Mouse (Mus musculus): Measurements from ENCODE around the gene Mettl23. TPM values are rescaled to one million over a fixed set of nuclear protein-coding genes. Genes with fewer than 3 reads are reported as not detected.

Mettl23 gene
- polyA plus RNA-seq, 1 experiment from 2014 or later: 79.9 TPM

- Histone ChIP-seq H3K4me2 (replicated peaks) (no peak overlapping the region), H3K4me1 (peaks cover 2% of the 10 kb centered on the region; the same call in 1 of the 2 replicates), H3K36me3 (peaks cover 77% of the 10 kb centered on the region), H3K27me3 (no peaks in the 10 kb centered on the region), H3K27ac (replicated peaks) (no peak overlapping the region), H3K4me3 (replicated peaks) (no peak overlapping the region), H3K9ac (no peak overlapping the region), H3K9me3 (replicated peaks) (no peaks in the 10 kb centered on the region)
- WGBS: 76% methylated on average over 12 of the region's 12 CpGs
- 0 out of 2 replicates have a peak, but pooled peaks have one; percentile 48 for ATAC-seq (ENCODE audit: insufficient number of reproducible peaks, low FRiP score, low TSS enrichment, low read depth)
These were observed 23.0 kb downstream of the Mettl23 start for GRCm38 (mm10) chr11:116865945-116866585.

- Histone ChIP-seq H3K27ac (replicated peaks) (peak overlapping the region; percentile 70; the same call in 1 of the 2 replicates), H3K4me3 (replicated peaks) (no peak overlapping the region), H3K9ac (no peak overlapping the region), H3K9me3 (replicated peaks) (no peaks in the 10 kb centered on the region), H3K27me3 (no peaks in the 10 kb centered on the region), H3K4me1 (peaks cover 4% of the 10 kb centered on the region), H3K36me3 (peaks cover 71% of the 10 kb centered on the region), H3K4me2 (replicated peaks) (no peak overlapping the region)
- ATAC-seq (ENCODE audit: insufficient number of reproducible peaks, low FRiP score, low TSS enrichment, low read depth): no peak
- 33% methylated on average over 3 of the region's 3 CpGs for WGBS
These were observed 25.1 kb downstream of the Mettl23 start for GRCm38 (mm10) chr11:116868129-116868528.

GRCm38 (mm10) chr11:116869223-116869622, 26.1 kb downstream of the Mettl23 start:
- Histone ChIP-seq H3K27ac (replicated peaks) (peak overlapping the region; percentile 70), H3K4me3 (replicated peaks) (no peak overlapping the region), H3K4me1 (peaks cover 12% of the 10 kb centered on the region), H3K27me3 (no peaks in the 10 kb centered on the region), H3K4me2 (replicated peaks) (no peak overlapping the region), H3K36me3 (peaks cover 71% of the 10 kb centered on the region), H3K9ac (no peak overlapping the region), H3K9me3 (replicated peaks) (no peaks in the 10 kb centered on the region)
- 68% methylated on average over 8 of the region's 8 CpGs for WGBS
- peak; percentile 35; the same call in 1 of the 2 replicates for ATAC-seq (ENCODE audit: insufficient number of reproducible peaks, low FRiP score, low TSS enrichment, low read depth)

DNA sequence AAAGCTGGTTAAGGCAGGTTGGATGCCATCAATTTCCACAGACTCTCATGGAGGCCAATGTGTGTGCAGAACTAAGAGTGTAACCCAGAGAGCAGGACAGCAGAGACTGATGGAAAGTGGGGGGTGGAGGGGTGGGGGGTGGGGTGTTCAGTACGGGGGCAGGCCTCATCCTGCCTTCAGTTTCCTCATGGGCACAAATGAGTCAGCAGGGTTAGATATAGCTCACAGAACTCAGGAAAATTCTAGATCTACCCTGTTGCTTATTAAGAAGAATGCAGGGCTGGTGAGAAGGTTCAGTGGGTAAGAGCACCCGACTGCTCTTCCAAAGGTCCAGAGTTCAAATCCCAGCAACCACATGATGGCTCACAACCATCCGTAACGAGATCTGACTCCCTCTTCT, 26.6 kb downstream of the Mettl23 start:
- Histone ChIP-seq H3K27ac (replicated peaks) (peak overlapping the region; percentile 70), H3K4me1 (peaks cover 16% of the 10 kb centered on the region), H3K9ac (no peak overlapping the region), H3K27me3 (no peaks in the 10 kb centered on the region), H3K4me3 (replicated peaks) (no peak overlapping the region), H3K36me3 (peaks cover 71% of the 10 kb centered on the region), H3K4me2 (replicated peaks) (no peak overlapping the region), H3K9me3 (replicated peaks) (no peaks in the 10 kb centered on the region)
- ATAC-seq (ENCODE audit: insufficient number of reproducible peaks, low FRiP score, low TSS enrichment, low read depth): no peak
- 61% methylated on average over 4 of the region's 4 CpGs for WGBS

- H3K27ac ChIP-seq (replicated peaks): 0 out of 2 replicates have a peak overlapping the region, but pooled peaks have one; percentile 22
- 64% methylated on average over 9 of the region's 9 CpGs for WGBS
- ATAC-seq (ENCODE audit: insufficient number of reproducible peaks, low FRiP score, low TSS enrichment, low read depth): no peak
These were observed 28.5 kb downstream of the Mettl23 start for GRCm38 (mm10) chr11:116871538-116871937.

GRCm38 (mm10) chr11:116873987-116874386, 30.9 kb downstream of the Mettl23 start:
- ATAC-seq (ENCODE audit: insufficient number of reproducible peaks, low FRiP score, low TSS enrichment, low read depth): peak; percentile 68
- Histone ChIP-seq H3K4me3 (replicated peaks) (no peak overlapping the region), H3K27me3 (no peaks in the 10 kb centered on the region), H3K36me3 (peaks cover 38% of the 10 kb centered on the region), H3K4me1 (peaks cover 17% of the 10 kb centered on the region), H3K27ac (replicated peaks) (peak overlapping the region; percentile 65), H3K9ac (no peak overlapping the region), H3K4me2 (replicated peaks) (no peak overlapping the region), H3K9me3 (replicated peaks) (no peaks in the 10 kb centered on the region)
- WGBS: 44% methylated on average over 20 of the region's 20 CpGs

More at GRCm38 (mm10) chr11:116871538-116871937, 28.5 kb downstream of the Mettl23 start:
- H3K4me2 ChIP-seq (replicated peaks): no peak overlapping the region
- H3K27me3 ChIP-seq: no peaks in the 10 kb centered on the region
- no peaks in the 10 kb centered on the region for H3K9me3 ChIP-seq (replicated peaks)
- peaks cover 53% of the 10 kb centered on the region for H3K36me3 ChIP-seq
- H3K9ac ChIP-seq: no peak overlapping the region
- no peak overlapping the region for H3K4me3 ChIP-seq (replicated peaks)
- peaks cover 17% of the 10 kb centered on the region for H3K4me1 ChIP-seq

DNA sequence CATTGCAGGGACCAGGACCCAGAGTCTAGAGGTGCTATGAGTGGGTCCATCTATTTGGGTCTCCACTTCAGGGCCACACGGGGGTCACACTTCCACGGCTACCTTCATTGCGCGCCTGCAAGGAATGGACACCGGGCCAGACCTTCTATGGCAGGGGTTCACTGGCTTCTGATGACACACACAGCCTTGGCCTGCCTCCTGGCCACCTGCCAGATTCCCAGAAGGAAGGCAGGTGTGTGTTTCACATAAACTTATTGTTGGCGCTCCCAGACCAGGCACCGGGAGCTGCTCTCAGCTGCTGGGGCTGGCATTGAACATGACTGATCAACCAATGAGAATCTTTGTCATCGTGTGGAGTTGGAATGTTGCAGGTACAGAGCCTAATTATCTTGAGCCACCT, 35.4 kb downstream of the Mettl23 start:
- Histone ChIP-seq H3K36me3 (peaks cover 13% of the 10 kb centered on the region), H3K4me2 (replicated peaks) (no peak overlapping the region), H3K4me3 (replicated peaks) (no peak overlapping the region), H3K9me3 (replicated peaks) (no peaks in the 10 kb centered on the region), H3K27ac (replicated peaks) (no peak overlapping the region), H3K27me3 (no peaks in the 10 kb centered on the region), H3K4me1 (peaks cover 9% of the 10 kb centered on the region), H3K9ac (no peak overlapping the region)
- 81% methylated on average over 8 of the region's 8 CpGs for WGBS
- no peak for ATAC-seq (ENCODE audit: insufficient number of reproducible peaks, low FRiP score, low TSS enrichment, low read depth)

DNA sequence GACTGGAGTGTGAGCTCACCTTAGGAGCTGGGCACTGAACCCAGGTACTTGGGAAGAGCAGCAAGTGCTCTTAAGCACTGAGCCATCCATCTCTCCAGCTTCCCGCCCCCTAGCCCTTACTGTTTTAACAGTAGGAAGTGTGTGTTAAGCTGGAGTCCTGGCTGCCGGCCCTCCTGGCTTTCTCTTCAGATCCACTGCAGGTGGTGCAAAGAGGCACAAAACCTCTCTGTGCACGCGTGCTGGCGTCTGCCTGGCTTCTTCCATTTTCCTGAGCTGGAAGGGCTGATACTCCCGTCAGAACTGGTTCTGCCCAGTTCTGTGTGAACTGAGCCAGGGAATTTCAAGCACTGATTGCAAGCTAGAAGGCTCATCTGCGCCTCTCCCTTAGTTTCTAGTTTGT, 37.8 kb downstream of the Mettl23 start:
- 58% methylated on average over 7 of the region's 7 CpGs for WGBS
- H3K4me1 ChIP-seq: peaks cover 5% of the 10 kb centered on the region
- H3K27ac ChIP-seq (replicated peaks): no peak overlapping the region
- H3K36me3 ChIP-seq: no peaks in the 10 kb centered on the region; the same call in 1 of the 2 replicates
- peaks cover 7% of the 10 kb centered on the region; the same call in 1 of the 2 replicates for H3K27me3 ChIP-seq
- H3K4me3 ChIP-seq (replicated peaks): no peak overlapping the region
- ATAC-seq (ENCODE audit: insufficient number of reproducible peaks, low FRiP score, low TSS enrichment, low read depth): no peak
- no peaks in the 10 kb centered on the region for H3K9me3 ChIP-seq (replicated peaks)
- H3K9ac ChIP-seq: no peak overlapping the region
- no peak overlapping the region for H3K4me2 ChIP-seq (replicated peaks)

GRCm38 (mm10) chr11:116881440-116881839, 38.4 kb downstream of the Mettl23 start:
- ATAC-seq (ENCODE audit: insufficient number of reproducible peaks, low FRiP score, low TSS enrichment, low read depth): no peak
- Histone ChIP-seq H3K36me3 (no peaks in the 10 kb centered on the region), H3K4me2 (replicated peaks) (no peak overlapping the region), H3K4me3 (replicated peaks) (no peak overlapping the region), H3K9ac (no peak overlapping the region), H3K27me3 (peaks cover 7% of the 10 kb centered on the region; the same call in 1 of the 2 replicates), H3K27ac (replicated peaks) (no peak overlapping the region), H3K9me3 (replicated peaks) (no peaks in the 10 kb centered on the region), H3K4me1 (peaks cover 9% of the 10 kb centered on the region)
- 39% methylated on average over 5 of the region's 5 CpGs for WGBS

- WGBS: 86% methylated on average over 10 of the region's 10 CpGs
- Histone ChIP-seq H3K27me3 (peaks cover 7% of the 10 kb centered on the region; the same call in 1 of the 2 replicates), H3K9me3 (replicated peaks) (no peaks in the 10 kb centered on the region), H3K4me3 (replicated peaks) (no peak overlapping the region), H3K9ac (no peak overlapping the region), H3K4me2 (replicated peaks) (no peak overlapping the region), H3K36me3 (no peaks in the 10 kb centered on the region), H3K4me1 (peaks cover 9% of the 10 kb centered on the region), H3K27ac (replicated peaks) (no peak overlapping the region)
- ATAC-seq (ENCODE audit: insufficient number of reproducible peaks, low FRiP score, low TSS enrichment, low read depth): no peak
These were observed 39.4 kb downstream of the Mettl23 start for GRCm38 (mm10) chr11:116882446-116882845.

DNA sequence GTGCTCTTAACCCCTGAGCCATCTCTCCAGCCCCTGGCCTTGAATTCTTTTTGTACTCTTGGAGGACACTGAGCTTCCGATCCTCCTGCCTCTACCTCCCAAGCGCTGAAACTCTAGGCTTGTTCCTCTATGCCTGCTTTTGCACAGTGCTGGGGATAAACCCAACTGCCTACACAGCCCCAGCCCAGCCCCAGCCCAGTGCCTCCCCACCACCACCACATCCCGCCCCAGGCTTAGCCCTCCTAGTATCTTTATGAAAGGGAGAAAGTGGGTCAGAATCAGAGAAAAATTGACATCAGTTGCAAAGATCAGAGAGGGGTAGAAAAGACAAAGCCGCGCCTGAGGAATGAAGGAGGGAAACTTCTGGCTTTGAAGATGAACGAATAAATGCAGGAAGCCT, 41.0 kb downstream of the Mettl23 start:
- Histone ChIP-seq H3K9ac (no peak overlapping the region), H3K36me3 (no peaks in the 10 kb centered on the region), H3K27me3 (peaks cover 7% of the 10 kb centered on the region; the same call in 1 of the 2 replicates), H3K4me1 (peaks cover 9% of the 10 kb centered on the region), H3K27ac (replicated peaks) (no peak overlapping the region), H3K4me2 (replicated peaks) (no peak overlapping the region), H3K9me3 (replicated peaks) (no peaks in the 10 kb centered on the region), H3K4me3 (replicated peaks) (no peak overlapping the region)
- ATAC-seq (ENCODE audit: insufficient number of reproducible peaks, low FRiP score, low TSS enrichment, low read depth): no peak
- WGBS: 81% methylated on average over 6 of the region's 6 CpGs
